Mouse (Mus musculus) layer of hippocampus, adult 18-20 months (tissue): ENCODE data around the gene Zfp213. TPM values are rescaled to one million over a fixed set of nuclear protein-coding genes. Genes with fewer than 3 reads are reported as not detected.
"Not testable (repeated sequence)": the region's sequence is repeated elsewhere in the genome, so short reads cannot be mapped to it uniquely, and the experiment has no call there.

ENCODE experiments used
- DNase-seq, 2 experiments: peaks; one replicate each; pipeline ENCODE4 v3.0.0; 2022; ENCODE audit warnings: low spot score in 2 of 2
- long read RNA-seq: library from polyadenylated mRNA; stranded (forward); transcript quantifications from one replicate; pipeline ENCODE4 v2.0.0, GENCODE M21; 2021
- total RNA-seq, 2 experiments: library from RNA; stranded (reverse); gene quantifications; 2 replicates each; pipeline ENCODE4 v1.2.3; 2021

Zfp213 gene
- 1 to 10 TPM; 7.9 to 8.0 TPM for total RNA-seq
- long read RNA-seq, transcript Zfp213-201 (6 exons, 2,686 nt) = major isoform, 29 of 33 reads
- long read RNA-seq, partial matches to known transcripts = 0 of 33 reads
- long read RNA-seq, other reads (novel, unspliced or antisense) = 4 of 33 reads

DNA sequence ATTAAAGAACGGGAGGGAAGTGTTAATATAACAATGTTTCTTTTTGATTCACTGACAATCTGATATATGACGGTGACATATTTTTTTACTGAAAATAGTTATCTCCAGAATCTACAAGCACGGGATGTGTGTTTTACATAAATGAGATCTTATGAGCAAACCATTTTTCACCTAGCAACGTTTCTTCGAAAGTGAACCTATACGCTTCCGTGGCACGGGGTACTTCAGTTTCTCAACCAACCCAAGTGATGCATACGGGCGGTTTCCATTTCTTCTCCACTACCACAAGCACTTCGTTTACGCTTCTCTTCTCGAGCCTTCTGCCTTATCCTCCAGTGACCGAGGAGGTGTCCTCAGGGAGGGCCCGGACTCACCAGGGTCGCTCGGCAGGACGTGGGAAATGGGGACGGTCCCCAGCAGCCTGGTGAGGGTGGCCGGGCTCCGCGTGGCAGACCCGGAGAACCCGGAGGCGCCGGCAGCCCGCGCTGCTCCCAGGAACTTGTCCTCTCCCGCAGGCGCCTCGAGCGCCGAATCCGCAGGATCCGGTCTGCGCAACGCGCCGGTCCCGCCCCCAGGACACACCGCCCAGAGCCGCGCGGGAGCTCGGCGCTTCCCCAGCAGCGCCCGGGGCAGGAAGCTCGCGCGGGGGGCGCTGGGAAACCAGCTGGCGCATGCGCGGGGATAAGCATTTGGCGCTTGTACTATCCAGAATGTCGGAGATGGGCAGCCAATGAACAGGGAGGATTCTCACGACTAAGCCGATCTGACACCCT is at the start of gene Zfp213:
TSS of gene Zfp213 (minus strand) at position 644 of the 773 bp plus-strand sequence.
- peak; percentile 94 to 96 for DNase-seq

DNA sequence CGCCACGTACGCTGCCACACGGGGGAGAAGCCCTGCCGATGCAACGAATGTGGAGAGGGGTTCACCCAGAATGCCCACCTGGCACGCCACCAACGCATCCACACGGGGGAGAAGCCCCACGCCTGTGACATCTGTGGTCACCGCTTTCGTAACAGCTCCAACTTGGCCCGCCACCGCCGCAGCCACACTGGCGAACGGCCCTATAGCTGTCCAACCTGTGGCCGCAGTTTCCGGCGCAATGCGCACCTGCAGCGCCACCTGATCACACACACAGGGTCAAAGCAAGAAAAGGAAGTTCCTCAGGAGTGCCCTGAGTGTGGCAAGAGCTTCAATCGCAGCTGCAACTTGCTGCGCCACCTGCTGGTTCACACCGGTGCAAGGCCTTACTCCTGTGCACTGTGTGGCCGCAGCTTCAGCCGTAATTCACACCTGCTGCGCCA is 46.3 kb upstream of the Zfp213 start:
- DNase-seq = peak in 1 of 2 experiments; percentile 11

DNA sequence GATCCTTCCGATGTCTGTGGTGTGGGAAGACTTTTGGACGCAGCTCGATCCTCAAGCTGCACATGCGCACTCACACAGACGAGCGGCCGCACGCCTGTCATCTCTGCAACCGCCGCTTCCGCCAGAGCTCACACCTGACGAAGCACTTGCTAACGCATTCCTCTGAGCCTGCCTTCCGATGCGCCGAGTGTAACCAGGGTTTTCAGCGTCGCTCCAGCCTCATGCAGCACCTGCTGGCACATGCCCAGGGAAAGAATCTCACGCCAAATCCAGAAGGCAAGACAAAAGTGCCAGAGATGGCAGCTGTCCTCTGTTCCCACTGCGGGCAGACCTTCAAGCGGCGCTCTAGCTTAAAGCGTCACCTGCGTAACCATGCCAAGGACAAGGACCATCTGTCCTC is 45.6 kb upstream of the Zfp213 start:
- DNase-seq = no peak

DNA sequence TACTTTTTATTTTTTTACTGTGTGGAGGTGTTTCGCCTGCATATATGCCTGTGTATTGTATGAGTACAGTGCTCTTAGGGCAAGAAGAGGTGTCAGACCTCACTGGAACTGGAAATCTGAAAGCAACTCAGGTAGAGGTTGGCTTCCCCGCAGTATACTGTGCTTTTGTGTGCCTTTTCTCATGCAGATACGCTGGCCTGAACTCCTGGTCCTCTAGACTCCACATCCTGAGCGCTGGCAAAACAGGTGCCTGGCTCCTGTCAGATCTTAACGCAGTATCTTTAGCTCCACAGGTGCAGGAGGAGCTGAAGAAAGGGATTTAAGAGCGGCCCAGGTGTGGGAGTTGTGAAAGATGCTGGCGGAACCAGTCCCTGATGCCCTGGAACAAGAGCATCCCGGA is 41.2 kb upstream of the Zfp213 start:
- DNase-seq = no peak

DNA sequence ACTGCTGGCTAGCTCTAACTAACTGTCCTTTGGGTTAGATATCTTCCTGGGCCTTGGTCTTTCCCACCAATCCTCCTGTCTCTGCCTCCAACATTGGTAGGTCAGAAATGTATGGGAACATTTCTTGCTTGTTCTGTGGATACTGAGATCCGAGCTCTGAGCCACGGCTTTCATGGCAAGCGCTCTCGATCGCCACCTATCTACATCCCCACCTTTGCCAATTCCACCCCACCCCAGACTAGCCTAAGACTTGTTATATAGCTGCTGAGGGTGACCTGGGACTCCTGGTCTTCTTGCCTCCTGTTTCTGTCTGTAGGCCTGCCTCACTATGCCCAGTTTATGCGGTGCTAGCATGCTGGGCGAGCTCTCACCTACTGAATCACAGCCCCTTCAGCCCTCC is 40.4 kb upstream of the Zfp213 start:
- DNase-seq = no peak

DNA sequence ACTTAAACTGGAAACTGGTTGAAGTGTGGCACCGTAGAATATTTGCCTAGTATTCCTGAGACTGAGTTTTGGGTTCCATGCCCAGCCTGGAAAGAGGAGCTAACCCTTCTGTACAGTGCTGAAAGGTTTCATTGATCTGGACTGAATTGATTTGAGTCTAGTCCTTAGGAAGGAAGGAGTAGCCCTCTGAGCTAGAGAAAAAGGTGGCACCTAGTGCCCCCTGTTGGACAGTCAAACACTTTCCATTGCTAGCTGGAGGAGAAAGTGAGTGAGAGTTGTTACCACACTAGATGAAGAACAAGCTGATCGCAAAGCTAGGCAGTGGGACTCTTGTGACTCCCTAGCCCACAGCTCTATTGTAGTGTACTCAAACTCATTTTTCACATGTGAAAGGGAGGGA is 39.5 kb upstream of the Zfp213 start:
- no peak for DNase-seq

DNA sequence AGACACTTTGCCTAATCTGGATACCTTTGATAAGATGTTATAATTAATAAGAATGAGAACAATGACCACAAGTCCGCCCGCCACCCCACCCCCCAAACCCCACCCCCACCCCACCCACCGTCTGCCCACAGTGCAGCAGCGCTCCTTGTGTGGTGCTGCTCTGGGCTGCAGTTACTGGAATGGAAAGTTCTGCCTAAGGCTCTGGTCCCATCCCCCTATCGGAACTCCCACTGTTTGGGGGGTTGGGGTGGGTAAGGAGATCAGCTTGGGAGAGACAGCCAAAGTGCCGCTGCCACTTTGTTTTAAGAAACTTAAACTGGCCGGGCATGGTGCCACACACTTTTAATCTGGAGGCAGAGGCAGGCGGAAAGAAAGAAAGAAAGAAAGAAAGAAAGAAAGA is 39.0 kb upstream of the Zfp213 start:
- DNase-seq = no peak

DNA sequence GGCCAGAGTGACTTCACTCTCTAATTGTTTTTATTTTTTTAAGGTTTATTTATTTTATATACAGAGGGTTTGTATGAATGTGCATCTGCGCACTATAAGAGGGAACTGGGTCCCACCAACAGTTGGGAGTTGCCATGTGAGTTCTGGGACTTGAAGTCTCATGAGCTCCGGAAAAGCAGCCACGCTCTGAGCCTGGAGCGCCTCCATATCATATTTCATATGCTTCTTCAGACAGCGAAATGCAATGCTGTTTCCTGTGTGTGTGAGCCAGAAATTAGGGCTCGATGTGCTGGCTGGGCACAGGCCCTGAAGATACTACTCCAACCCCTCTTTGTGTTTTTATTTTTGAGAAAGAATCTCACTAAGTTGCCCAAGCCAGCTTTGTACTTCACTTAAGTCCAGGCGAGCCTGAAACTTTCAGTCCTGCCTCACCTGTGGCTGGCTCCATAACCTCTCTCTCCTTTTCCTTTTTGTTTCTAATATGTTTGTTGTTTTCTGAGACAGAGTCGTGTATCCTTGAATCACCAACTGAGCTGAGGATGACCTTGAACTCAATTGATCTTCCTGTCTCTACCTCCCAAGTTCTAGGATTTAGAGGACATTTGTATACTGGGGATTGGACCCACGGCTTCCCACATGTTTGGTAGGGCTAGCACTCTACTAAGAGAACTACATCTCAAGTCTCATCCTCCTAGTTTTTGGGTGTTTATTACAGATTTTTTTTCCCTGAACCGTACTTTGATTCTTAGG is 38.0 kb upstream of the Zfp213 start:
- DNase-seq = no peak

DNA sequence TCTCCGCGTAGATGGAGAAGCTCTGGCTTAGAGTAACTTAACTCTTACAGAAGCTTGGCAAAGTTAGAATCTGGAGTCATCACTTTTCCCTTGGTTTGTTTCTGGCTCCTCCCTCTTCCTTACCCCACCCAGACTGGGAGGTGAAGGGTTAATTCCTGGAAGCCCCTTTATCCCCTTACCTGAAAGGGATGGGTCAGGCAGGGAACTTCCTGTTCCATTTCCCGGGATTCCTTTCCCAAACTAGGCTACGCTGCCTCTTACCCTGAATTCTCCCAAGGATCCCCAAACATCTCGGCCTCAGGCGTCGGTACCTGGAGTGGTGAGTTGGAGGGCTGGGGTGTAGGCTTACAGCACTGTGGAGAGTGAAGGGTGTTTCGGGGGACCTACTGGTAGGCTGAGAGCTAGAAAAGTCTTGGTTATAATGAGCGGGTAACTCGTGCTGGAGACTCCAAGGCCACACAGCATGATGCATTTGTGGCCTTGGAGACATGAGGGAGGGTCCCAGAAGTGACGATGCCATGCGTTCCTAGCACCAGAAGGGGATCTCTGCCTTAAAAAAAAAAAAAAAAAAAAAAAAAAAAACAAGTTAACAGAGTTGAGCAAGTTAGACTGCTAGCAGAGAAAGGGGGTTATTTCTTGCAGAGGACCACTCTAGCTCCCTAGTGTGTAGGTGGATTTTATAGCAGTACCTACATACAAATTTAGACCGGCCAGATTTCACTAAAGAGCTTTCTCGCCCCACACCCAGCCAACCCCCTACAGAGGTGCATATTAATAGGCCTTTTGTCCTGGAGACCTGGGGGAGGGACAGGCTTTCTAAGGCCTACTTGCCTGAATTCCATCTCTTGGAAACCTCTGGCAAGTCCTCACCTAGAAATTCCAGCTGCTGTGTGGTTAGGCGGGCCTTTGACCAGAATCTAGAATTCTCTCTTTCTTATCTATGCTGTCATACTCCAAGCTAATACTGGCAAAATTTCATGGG is 36.9 kb upstream of the Zfp213 start, which contains the start of gene Zscan10:
TSS of gene Zscan10 (plus strand) at position 216 of the 982 bp plus-strand sequence.
- DNase-seq = no peak

DNA sequence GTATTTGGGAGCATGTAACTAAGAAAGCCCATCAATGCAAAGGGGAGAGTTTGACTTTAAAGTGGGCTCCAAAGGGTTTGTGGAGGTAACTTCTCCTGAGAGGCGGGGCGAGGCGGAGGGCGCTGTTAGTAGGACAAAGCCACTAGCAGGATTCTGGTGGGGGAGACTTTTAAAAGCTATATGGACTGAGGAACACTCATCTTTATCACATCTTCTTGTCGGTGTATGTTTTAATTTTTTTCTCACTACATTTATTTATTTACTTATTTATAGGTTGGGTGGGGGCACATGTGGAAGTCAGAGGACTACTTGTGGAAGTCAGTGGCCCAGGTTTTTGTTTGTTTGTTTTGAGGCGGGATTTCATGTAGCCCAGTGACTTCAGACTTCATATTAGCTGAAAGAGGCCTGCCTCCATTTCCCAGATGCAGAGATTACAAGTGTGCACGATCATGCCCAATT is 35.6 kb upstream of the Zfp213 start:
- DNase-seq = no peak

DNA sequence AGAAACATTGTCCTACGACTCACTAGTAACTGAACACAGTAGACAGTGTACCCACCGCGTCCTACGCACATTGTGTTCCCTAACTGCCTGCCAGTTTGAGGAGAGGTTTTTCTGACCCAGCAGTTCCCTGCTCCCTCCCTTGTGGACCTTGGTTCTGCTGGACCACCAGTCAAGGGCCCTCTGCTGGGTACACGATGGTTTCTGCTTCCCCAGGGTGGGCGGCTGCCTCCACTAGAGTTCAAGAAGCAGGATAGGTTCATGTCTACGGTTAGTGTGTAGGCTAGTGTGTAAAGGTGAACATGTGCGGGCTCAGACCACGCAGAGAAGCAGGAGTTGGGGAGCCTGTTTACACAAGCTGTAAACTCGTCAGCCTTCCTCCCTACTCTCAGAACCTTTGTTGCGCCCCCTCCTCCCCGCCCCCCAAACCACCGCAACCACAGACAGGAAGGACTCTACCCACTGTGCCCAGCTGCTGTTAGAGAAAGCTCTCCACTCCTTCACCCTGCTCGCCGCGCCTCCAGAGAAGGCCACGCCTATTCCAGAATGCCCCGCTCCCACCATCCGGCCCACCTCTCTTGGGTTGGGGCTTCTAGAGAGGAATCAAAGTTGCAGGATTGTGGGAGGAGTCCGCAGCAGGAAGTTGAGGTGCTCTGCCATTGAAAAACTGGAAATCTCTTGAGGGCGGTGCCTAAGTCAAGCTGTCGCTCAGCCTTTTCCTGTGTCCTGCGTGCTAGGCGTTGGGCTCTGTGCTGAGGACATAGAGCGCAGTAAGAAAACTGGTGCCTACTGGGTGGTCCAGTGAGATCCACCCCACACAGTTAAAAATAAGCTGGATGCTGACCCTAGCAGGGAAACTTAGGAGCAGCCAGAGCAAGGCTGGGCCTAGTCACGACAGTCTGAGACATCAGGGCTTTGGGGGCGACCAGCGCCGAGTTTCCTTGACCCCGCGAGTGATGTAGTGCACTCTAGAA is 34.8 kb upstream of the Zfp213 start, which contains the start of gene Zfp13:
TSS of gene Zfp13 (minus strand) at position 906 of the 971 bp plus-strand sequence.
- DNase-seq = peak; percentile 81 to 84

DNA sequence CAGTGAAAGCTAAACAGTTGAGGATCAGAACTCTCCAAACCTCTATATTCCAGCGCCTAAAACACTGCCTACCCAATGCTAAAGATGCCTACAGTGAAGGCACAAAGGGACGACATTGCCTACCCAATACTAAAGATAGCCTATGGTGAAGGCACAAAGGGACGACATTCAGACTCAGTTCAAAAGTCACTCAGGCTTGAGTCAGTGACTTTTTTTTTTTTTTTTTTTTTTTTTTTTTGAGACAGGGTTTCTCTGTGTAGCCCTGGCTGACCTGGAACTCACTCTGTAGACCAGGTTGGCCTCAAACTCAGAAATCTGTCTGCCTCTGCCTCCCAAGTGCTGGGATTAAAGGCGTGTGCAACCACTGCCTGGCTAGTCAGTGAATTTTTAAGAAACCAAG is 31.1 kb upstream of the Zfp213 start:
- DNase-seq = not testable (repeated sequence)

DNA sequence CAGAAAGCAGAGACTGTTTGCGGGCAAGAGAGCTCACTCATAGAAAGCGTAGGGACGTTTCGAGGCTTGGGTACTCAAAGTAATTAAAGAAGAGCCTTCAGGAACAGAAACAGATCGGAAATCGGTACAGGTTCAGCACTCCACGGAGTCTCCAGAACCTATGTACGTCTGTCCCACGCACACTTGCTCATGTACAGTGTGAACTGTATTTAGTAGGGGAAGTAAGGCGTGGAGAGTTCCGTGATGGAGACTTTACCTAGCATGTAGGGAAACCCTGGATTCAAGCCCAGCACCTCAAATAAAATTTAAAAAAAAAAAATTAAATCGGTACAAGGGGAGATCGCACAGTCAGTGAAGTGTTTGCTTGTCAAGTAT is 28.9 kb upstream of the Zfp213 start:
- DNase-seq = no peak

DNA sequence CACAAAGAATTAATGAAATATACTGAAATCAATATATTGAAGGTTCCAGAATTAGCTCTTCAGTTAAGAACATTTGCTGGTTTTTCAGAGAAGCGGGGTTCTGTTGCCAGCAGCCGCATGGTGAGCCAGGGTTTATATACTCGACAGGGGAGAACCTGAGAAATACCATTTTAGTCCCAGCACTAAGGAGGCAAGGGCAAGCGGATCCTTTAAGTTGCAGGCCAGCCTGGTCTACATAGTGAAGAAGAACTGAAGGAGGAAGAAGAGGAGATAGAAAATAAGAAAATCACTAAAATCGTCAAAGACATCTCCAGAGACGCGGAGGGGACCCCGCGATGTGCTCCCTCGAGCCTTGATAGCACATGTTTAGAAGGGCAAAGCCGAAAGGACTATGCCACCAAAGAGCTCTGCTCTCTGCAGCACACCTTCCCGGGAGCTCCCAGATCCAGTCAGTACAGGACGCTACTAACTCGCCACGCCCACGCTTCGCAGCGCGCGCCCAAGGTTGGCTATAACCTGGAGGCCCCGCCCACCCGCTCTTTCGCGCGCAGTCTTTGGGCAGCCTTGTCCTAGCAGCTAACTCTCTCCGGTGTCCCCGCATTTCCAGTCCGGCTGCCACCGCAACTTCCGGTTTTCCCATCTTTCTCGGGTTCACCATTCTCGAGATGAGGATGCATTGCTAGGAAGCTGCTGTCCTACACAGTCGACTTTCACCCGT is 28.3 kb upstream of the Zfp213 start:
- DNase-seq = peak; percentile 93 to 97

DNA sequence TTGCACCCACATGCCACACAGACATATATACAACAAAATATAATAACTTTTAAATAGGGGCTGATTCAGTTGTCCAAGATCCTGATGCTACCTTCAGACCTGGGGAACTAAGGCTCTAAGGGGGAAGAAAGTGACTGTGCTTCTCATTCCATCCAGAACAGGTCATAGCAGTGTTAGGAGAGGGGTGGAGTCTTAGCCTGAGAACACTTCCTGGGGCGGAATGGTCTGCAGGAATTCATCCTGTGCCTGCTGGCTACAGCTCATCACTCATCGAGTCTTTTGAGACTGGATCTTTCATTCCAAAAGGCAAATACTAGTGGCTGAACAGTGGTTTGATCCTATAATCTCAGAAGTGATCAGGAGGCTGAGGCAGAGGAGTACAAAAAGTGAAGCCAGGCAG is 23.2 kb upstream of the Zfp213 start:
- no peak for DNase-seq

DNA sequence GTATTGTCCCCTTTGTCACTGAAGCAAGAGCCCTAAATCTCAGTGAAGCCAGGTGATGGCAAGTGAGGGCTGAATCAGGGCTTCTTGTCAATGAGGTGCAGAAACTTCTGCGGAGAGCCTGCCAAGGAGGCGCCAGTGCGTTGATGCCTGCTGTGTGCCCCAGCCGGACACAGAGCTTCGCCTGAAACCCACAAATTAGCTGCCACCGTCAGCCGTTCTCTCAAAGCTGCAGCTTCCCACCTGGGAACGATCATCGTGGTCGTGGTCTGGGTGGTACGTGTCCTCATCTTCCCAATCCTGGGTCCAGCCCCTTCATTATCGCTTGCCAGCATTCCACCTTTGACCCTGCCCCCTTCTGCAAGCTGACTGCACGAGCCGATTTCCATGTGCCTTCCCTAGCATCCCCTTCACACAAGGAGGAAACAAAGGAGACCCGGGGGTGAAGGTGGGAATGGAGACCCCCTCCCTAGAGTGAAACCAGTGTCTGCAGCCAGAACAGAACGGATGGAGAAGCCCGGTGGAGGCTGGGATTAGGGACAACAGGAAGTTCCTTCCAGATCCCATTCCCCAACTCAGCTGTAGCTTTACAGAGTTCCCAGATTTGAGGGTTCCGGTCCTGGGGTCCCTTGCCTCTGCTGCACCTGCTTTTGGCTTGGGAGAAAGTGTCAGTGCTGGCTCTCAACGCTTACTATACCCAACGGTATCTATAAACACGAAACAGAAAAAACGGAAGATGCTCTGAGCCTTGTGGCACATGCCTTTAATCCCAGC is 21.9 kb upstream of the Zfp213 start:
- peak; percentile 63 to 84 for DNase-seq

DNA sequence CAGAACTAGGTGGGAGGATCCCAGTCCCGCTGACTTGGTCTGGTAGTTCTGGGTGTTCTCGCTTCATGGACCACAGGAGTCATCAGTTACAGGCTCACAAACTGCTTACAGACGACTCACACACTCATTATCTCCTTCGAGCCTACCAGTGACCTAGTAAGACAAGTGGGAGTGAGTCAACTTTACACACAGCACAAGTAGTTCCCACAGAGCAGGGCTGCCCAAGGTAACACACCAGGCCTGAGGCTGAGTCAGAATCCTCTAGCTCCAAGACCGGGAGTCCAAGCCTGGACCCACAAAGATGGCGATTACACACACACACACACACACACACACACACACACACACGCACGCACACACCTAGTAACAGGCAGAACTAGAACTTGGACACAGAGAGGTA is 20.7 kb upstream of the Zfp213 start:
- no peak for DNase-seq

DNA sequence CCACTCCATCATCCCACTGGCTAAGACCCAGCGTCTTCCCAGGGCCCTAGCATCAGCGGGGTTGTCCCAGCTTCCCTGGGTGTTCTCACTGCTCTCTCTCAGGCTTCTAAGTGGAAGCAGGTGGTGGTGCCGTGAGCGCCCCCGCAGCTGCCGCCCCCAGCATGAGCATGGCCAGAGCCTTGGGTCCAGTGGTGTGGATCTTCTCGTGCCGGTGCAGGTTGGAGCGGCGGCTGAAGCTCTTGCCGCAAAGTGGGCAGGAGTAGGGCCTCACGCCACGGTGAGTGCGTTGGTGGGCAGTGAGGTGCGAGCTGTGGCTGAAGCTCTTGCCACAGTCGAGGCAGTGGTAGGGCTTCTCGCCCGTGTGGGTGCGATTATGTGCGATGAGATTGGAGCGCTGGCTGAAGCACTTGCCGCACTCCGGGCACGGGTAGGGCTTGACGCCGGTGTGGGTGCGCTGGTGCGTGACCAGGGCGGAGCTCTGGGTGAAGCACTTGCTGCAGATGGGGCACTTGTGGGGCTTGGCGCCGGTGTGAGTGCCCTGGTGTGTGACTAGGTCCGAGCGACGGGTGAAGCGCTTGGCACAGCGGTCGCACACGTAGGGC is 12.0 kb upstream of the Zfp213 start:
- DNase-seq = no peak
